In the genomic region with DNA sequence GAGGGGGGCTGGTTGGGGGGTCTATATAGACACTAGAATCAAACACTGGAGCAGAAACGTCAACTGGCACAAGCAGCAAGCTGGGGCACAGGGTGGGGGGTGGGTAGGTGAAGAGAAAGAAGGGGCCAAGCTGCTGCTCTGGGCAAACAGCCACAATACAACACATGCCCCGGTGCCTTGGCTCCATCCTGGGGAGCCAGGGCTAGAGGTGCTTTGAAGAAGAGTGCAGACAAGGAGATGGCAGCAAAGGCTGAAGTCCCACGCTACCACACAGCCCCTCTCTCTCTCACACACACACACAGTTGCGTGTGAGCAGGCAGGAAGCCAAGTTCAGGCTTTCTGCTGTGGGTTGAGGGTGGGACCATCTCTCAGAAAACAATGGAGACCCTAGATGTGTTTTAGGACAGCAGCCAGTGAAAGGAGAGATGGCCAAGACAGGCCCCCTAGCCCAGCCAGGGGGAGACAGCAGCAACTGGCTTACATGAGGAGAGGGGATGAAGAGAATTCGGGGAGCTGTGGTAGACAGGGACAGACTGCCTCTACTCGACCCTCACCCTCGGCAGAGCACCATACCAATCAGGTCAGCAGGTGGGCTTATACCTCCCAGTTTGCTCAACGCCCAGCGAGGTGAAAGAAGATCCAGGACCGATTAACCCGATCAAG, we compare ENCODE assay signal across 9 mouse cellular contexts. TPM values are rescaled to one million over a fixed set of nuclear protein-coding genes. Genes with fewer than 3 reads are reported as not detected.
DNase-seq lines count a peak whose midpoint lies in the region; ATAC-seq and TF ChIP-seq lines count a peak whose summit lies in the region.
"Had no signal": no experiment of that assay in that cellular context is flagged by ENCODE, and none has a peak within 500 bp of the region (broad histone marks: within the 10 kb centered on the region; RNA-seq: fewer than 3 reads in every experiment).

No protein-coding gene starts in this region.

- H3K4me3 ChIP-seq in gastrocnemius, adult 2 months: peak overlapping the region; percentile 11; the same call in 1 of the 2 replicates
- H3K4me3 ChIP-seq in liver, embryonic 11.5 days (ENCODE audit: low read depth, low read length): no peak overlapping the region
- H3K4me3 ChIP-seq in liver, embryonic 12.5 days: no peak overlapping the region

- H3K9ac ChIP-seq in liver, embryonic 11.5 days (ENCODE audit: low read depth, low read length): no peak overlapping the region
- no peak overlapping the region for H3K9ac ChIP-seq in liver, embryonic 12.5 days

- H3K27ac ChIP-seq in gastrocnemius, adult 2 months: peak overlapping the region; percentile 79
- no peak overlapping the region for H3K27ac ChIP-seq in liver, embryonic 11.5 days (ENCODE audit: low read depth, low read length)
- H3K27ac ChIP-seq in liver, embryonic 12.5 days: no peak overlapping the region

- ATAC-seq in liver, embryonic 11.5 days (replicated peaks; ENCODE audit: low FRiP score): no peak
- no peak for ATAC-seq in liver, embryonic 12.5 days

- peak; percentile 38 for DNase-seq in gastrocnemius, adult 2 months
- no peak for DNase-seq in gastrocnemius, postnatal 14 days
- peak; percentile 88 for DNase-seq in left cerebral cortex, postnatal 4 days
- DNase-seq in left cerebral cortex, adult 11 months (ENCODE audit: low spot score): no peak
- DNase-seq in cerebellum, postnatal 14 days: peak; percentile 78 to 80
- peak; percentile 18 for DNase-seq in lung, postnatal 10 days
- no peak for DNase-seq in liver, embryonic 11.5 days (ENCODE audit: low spot score)
- DNase-seq: kidney, adult 11 months had no signal

- no peak overlapping the region for H3K4me2 ChIP-seq in liver, embryonic 11.5 days
- no peak overlapping the region for H3K4me2 ChIP-seq in liver, embryonic 12.5 days

- no peaks in the 10 kb centered on the region for H3K9me3 ChIP-seq in liver, embryonic 11.5 days (ENCODE audit: control insufficient read depth, low read length)
- H3K9me3 ChIP-seq in liver, embryonic 12.5 days (replicated peaks): no peaks in the 10 kb centered on the region

- peaks cover 3% of the 10 kb centered on the region; the same call in 1 of the 2 replicates for H3K4me1 ChIP-seq in liver, embryonic 11.5 days (replicated peaks; ENCODE audit: control insufficient read depth, insufficient read depth, low read length)
- H3K4me1 ChIP-seq in liver, embryonic 12.5 days: peaks cover 7% of the 10 kb centered on the region

- intact Hi-C loops in gastrocnemius, adult 2 months (cut with DNase I): loop anchor here (10.0 kb wide), 1 partner anchor 108 kb away; no protein-coding TSS in a partner anchor
- intact Hi-C loops in gastrocnemius, postnatal 14 days (cut with DNase I; ENCODE audit: low total_unique reads): loop anchor here (2.0 kb wide), 1 partner anchor 30 kb away; no protein-coding TSS in a partner anchor
- intact Hi-C loops in left cerebral cortex, postnatal 4 days (cut with DNase I): no loop called here

- peaks cover 28% of the 10 kb centered on the region for H3K36me3 ChIP-seq in liver, embryonic 11.5 days (ENCODE audit: control insufficient read depth, insufficient read depth, low read length)
- H3K36me3 ChIP-seq in liver, embryonic 12.5 days: peaks cover 73% of the 10 kb centered on the region

- no peaks in the 10 kb centered on the region for H3K27me3 ChIP-seq in liver, embryonic 11.5 days (replicated peaks; ENCODE audit: control insufficient read depth, insufficient read depth, low read length)
- H3K27me3 ChIP-seq in liver, embryonic 12.5 days (replicated peaks): no peaks in the 10 kb centered on the region

- 83% methylated on average over 11 of the region's 11 CpGs for WGBS in liver, embryonic 11.5 days
- 78% methylated on average over 11 of the region's 11 CpGs for WGBS in liver, embryonic 12.5 days (ENCODE audit: insufficient replicate concordance)

- TF ChIP-seq CTCF in gastrocnemius, adult 2 months (IDR thresholded peaks at IDR 0.05): no peak

RNA-seq across cellular contexts. Expression of gene Tns2, which starts 16.7 kb away (rescaled TPM):
- total RNA-seq in gastrocnemius, adult 2 months (2021): 10 to 100 TPM; 39.1 to 44.1 TPM
- 10 to 100 TPM; 29.8 to 45.6 TPM for total RNA-seq in gastrocnemius, postnatal 14 days (2021)
- total RNA-seq in left cerebral cortex, postnatal 4 days (2021): 10 to 100 TPM in 1 of 2 experiments, 1 to 10 TPM in 1; 8.5 to 11.4 TPM
- polyA plus RNA-seq in liver, embryonic 11.5 days (2014; fragmentation: Nextera tagmentation; extraction: Ambion mirVana): 13.2 and 17.8 TPM in 2 replicates
- 6.4 and 9.2 TPM in 2 replicates for polyA plus RNA-seq in liver, embryonic 12.5 days (2016; fragmentation: Nextera tagmentation; extraction: Ambion mirVana)

RNA-seq across cellular contexts. Expression of gene Spryd3, which starts 19.1 kb away (rescaled TPM):
- 1 to 10 TPM; 4.4 to 5.8 TPM for total RNA-seq in gastrocnemius, adult 2 months (2021)
- total RNA-seq in gastrocnemius, postnatal 14 days (2021): 10 to 100 TPM; 10.0 to 12.0 TPM
- total RNA-seq in left cerebral cortex, postnatal 4 days (2021): 100 to 1,000 TPM; 115 to 118 TPM
- polyA plus RNA-seq in liver, embryonic 11.5 days (2014; fragmentation: Nextera tagmentation; extraction: Ambion mirVana): 15.1 and 18.7 TPM in 2 replicates
- 14.9 and 15.0 TPM in 2 replicates for polyA plus RNA-seq in liver, embryonic 12.5 days (2016; fragmentation: Nextera tagmentation; extraction: Ambion mirVana)

RNA-seq across cellular contexts. Expression of gene Igfbp6, which starts 27.3 kb away (rescaled TPM):
- total RNA-seq in gastrocnemius, adult 2 months (2021): 10 to 100 TPM; 34.3 to 87.7 TPM
- 10 to 100 TPM; 65.6 to 80.6 TPM for total RNA-seq in gastrocnemius, postnatal 14 days (2021)
- total RNA-seq in left cerebral cortex, postnatal 4 days (2021): 1 to 10 TPM; 1.6 to 2.0 TPM
- 0.77 and 1.1 TPM in 2 replicates for polyA plus RNA-seq in liver, embryonic 11.5 days (2014; fragmentation: Nextera tagmentation; extraction: Ambion mirVana)
- polyA plus RNA-seq in liver, embryonic 12.5 days (2016; fragmentation: Nextera tagmentation; extraction: Ambion mirVana): 0.72 and 1.1 TPM in 2 replicates

RNA-seq across cellular contexts. Expression of gene Soat2, which starts 33.4 kb away (rescaled TPM):
- under 1 TPM in 1 of 2 experiments, not detected in 1; 0.14 TPM for total RNA-seq in gastrocnemius, adult 2 months (2021)
- total RNA-seq in gastrocnemius, postnatal 14 days (2021): under 1 TPM in 1 of 2 experiments, not detected in 1; 0.13 TPM
- total RNA-seq in left cerebral cortex, postnatal 4 days (2021): not detected
- 31.4 and 36.2 TPM in 2 replicates for polyA plus RNA-seq in liver, embryonic 11.5 days (2014; fragmentation: Nextera tagmentation; extraction: Ambion mirVana)
- polyA plus RNA-seq in liver, embryonic 12.5 days (2016; fragmentation: Nextera tagmentation; extraction: Ambion mirVana): 28.3 and 29.8 TPM in 2 replicates

RNA-seq across cellular contexts. Expression of gene Eif4b, which starts 43.3 kb away (rescaled TPM):
- 100 to 1,000 TPM; 187 to 246 TPM for total RNA-seq in gastrocnemius, adult 2 months (2021)
- 100 to 1,000 TPM; 130 to 139 TPM for total RNA-seq in gastrocnemius, postnatal 14 days (2021)
- 100 to 1,000 TPM; 206 to 211 TPM for total RNA-seq in left cerebral cortex, postnatal 4 days (2021)
- polyA plus RNA-seq in liver, embryonic 11.5 days (2014; fragmentation: Nextera tagmentation; extraction: Ambion mirVana): 154 and 162 TPM in 2 replicates
- polyA plus RNA-seq in liver, embryonic 12.5 days (2016; fragmentation: Nextera tagmentation; extraction: Ambion mirVana): 91.7 and 91.8 TPM in 2 replicates

Comparison
In these comparisons a context has a peak if more than half of its experiments do, and no peak if none do; other contexts are left out.
1. DNase-seq: peak in gastrocnemius, adult 2 months (single experiment), left cerebral cortex, postnatal 4 days (single experiment), cerebellum, postnatal 14 days (2 of 2) and lung, postnatal 10 days (single experiment); none in gastrocnemius, postnatal 14 days (single experiment), left cerebral cortex, adult 11 months (single experiment) and liver, embryonic 11.5 days (single experiment).
2. RNA of gene Spryd3, which starts 19.1 kb away (total RNA-seq): 115 to 118 TPM in left cerebral cortex, postnatal 4 days; 10.0 to 12.0 TPM in gastrocnemius, postnatal 14 days and 4.4 to 5.8 TPM in gastrocnemius, adult 2 months; every median in the first group is over 4 times any median in the second.
3. RNA of gene Igfbp6, which starts 27.3 kb away (total RNA-seq): 34.3 to 87.7 TPM in gastrocnemius, adult 2 months and 65.6 to 80.6 TPM in gastrocnemius, postnatal 14 days; 1.6 to 2.0 TPM in left cerebral cortex, postnatal 4 days; every median in the first group is over 10 times any median in the second.